Mouse (Mus musculus) liver, embryonic 15.5 days (tissue): ENCODE data around the gene Wnt5a. TPM values are rescaled to one million over a fixed set of nuclear protein-coding genes. Genes with fewer than 3 reads are reported as not detected.
A peak's percentile ranks its signal among the peaks of the same experiment; 100 is the strongest.

ENCODE experiments used
- ATAC-seq: fragments of 200-750 bp; cut with Nextera tagmentation; 2 replicates; pipeline ENCODE4 v1.8.0; 2017; ENCODE audit warnings: moderate number of reproducible peaks, mild to moderate bottlenecking, moderate library complexity; ENCODE audit not compliant: insufficient read depth
- H3K27ac ChIP-seq: fragments of 300-500 bp; sonication (generic); replicated peaks from 2 replicates; pipeline ENCODE4 v1.5.1; 2015; ENCODE audit warnings: mild to moderate bottlenecking, inconsistent platforms
- H3K27me3 ChIP-seq: fragments of 300-500 bp; sonication (generic); 2 replicates; pipeline ENCODE4 v1.6.1; 2015; ENCODE audit warnings: mild to moderate bottlenecking, inconsistent platforms
- H3K36me3 ChIP-seq: fragments of 300-500 bp; sonication (generic); replicated peaks from 2 replicates; pipeline ENCODE4 v1.6.1; 2015; ENCODE audit warnings: moderate library complexity, mild to moderate bottlenecking, inconsistent platforms
- H3K4me1 ChIP-seq: fragments of 300-500 bp; sonication (generic); replicated peaks from 2 replicates; pipeline ENCODE4 v1.6.1; 2015; ENCODE audit warnings: inconsistent platforms
- H3K4me2 ChIP-seq: fragments of 300-500 bp; sonication (generic); 2 replicates; pipeline ENCODE4 v1.6.1; 2015; ENCODE audit warnings: moderate library complexity, mild to moderate bottlenecking, inconsistent platforms
- H3K4me3 ChIP-seq: fragments of 300-500 bp; sonication (generic); replicated peaks from 2 replicates; pipeline ENCODE4 v1.5.1; 2015; ENCODE audit warnings: mild to moderate bottlenecking, inconsistent platforms
- H3K9ac ChIP-seq: fragments of 300-500 bp; sonication (generic); 2 replicates; pipeline ENCODE4 v1.6.1; 2015; ENCODE audit warnings: moderate library complexity, mild to moderate bottlenecking, inconsistent platforms
- H3K9me3 ChIP-seq: fragments of 300-500 bp; sonication (generic); replicated peaks from 2 replicates; pipeline ENCODE4 v1.6.1; 2016; ENCODE audit warnings: inconsistent platforms
- WGBS: fragments of 180-500 bp; shearing (Covaris S2); methylation state at CpG from one replicate; pipeline ENCODE4 v1.1.7; 2015; ENCODE audit warnings: mixed read lengths; ENCODE audit not compliant: insufficient replicate concordance; 5-methylcytosine and 5-hydroxymethylcytosine counted together
- polyA plus RNA-seq: library from polyadenylated mRNA; unstranded; fragments of >200 nt; fragmentation: Nextera tagmentation; extraction: Ambion mirVana; gene quantifications from 2 replicates; pipeline ENCODE4 v1.2.1, GENCODE M21; 2015

The Wnt5a gene
- polyA plus RNA-seq, 1 experiment from 2014 or later = 0.33 TPM

DNA sequence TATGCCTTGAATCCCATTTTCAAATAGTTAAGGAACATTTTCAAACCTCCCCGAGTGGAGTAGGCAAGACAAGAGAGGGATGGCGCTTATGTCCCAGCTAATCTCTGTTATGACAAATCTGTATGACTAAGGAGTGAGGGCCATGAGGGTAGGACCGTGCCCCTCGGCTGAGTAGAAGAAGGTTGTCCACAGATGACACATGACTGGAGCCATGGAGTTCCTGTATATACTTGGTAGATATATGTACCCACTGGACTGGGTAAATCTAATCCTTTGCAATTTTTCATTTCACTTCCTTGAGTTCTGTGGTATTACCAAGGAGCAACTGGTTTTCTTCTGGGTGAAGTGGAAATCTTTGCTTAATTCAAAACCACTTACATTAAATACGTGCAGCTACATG, 10.3 kb upstream of the Wnt5a start:
- Histone ChIP-seq H3K27me3 (no peaks in the 10 kb centered on the region), H3K9me3 (no peaks in the 10 kb centered on the region), H3K9ac (no peak overlapping the region), H3K27ac (no peak overlapping the region), H3K4me3 (no peak overlapping the region), H3K4me1 (no peaks in the 10 kb centered on the region), H3K4me2 (no peak overlapping the region), H3K36me3 (no peaks in the 10 kb centered on the region)
- WGBS = 64% methylated on average over 5 of the region's 5 CpGs
- ATAC-seq = no peak

- peaks cover 54% of the 10 kb centered on the region for H3K27me3 ChIP-seq
- no peaks in the 10 kb centered on the region for H3K36me3 ChIP-seq
- H3K4me3 ChIP-seq = no peak overlapping the region
- no peak overlapping the region for H3K9ac ChIP-seq
- WGBS = 43% methylated on average over 12 of the region's 12 CpGs
- no peak overlapping the region for H3K4me2 ChIP-seq
- no peaks in the 10 kb centered on the region; the same call in 1 of the 2 replicates for H3K4me1 ChIP-seq
- H3K27ac ChIP-seq = no peak overlapping the region
- H3K9me3 ChIP-seq = no peaks in the 10 kb centered on the region
- no peak for ATAC-seq
These were observed 3.2 kb upstream of the Wnt5a start for GRCm38 (mm10) chr14:28501216-28501878.

DNA sequence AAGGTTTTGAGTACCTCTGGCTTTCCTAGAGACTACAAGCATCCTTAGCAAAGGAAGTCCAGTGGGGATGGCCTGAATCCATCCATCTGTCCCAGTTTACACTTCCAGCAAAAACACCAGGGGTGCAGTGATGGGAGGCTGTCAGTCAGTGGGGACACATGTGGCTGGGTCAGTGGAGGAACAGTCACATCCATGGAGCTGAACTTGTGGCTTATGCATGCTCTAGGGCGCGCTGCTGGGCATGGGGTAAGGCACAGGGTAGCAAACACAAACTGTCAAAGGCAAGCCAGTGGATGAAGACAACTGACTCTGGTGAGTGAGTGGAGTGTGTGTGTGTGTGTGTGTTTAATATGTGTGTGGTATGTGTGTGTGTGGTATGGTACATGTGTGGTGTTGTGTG, 1.3 kb upstream of the Wnt5a start:
- no peak overlapping the region for H3K27ac ChIP-seq
- peaks cover 73% of the 10 kb centered on the region for H3K27me3 ChIP-seq
- H3K9me3 ChIP-seq = no peaks in the 10 kb centered on the region
- 52% methylated on average over 2 of the region's 2 CpGs for WGBS
- no peak for ATAC-seq
- no peak overlapping the region for H3K4me2 ChIP-seq
- H3K36me3 ChIP-seq = no peaks in the 10 kb centered on the region
- no peak overlapping the region for H3K9ac ChIP-seq
- no peak overlapping the region for H3K4me3 ChIP-seq
- H3K4me1 ChIP-seq = no peaks in the 10 kb centered on the region; the same call in 1 of the 2 replicates

DNA sequence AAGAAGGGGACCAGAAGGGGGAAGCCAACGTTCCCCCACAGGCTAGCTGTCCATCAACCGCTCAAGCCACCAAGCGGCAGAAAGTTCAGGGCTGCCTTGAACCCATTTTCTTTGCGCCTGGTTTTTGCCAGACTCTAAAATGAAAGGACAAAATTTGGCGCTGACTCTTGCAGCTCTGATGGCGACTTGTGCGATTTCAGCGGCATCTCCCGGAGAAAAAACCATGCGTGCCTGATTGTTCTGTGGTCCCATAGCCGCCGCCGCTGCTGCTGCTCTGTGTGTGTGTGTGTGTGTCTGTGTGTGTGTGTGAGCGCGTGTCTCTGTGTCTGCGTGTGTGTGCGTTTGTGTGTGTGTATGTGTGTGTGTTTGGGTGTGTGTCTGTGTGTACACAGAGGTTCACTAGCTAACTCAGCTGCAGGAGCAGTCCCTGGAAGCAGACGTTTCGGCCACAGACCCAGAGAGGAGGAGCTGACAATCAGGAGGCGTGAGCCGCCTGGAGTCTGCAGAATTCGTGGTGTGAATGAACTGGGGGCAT, 568 bp downstream of the Wnt5a start:
- Histone ChIP-seq H3K27ac (no peak overlapping the region), H3K9me3 (no peaks in the 10 kb centered on the region), H3K36me3 (no peaks in the 10 kb centered on the region), H3K4me1 (no peaks in the 10 kb centered on the region; the same call in 1 of the 2 replicates), H3K4me3 (peak overlapping the region; percentile 44), H3K4me2 (peak overlapping the region; percentile 61), H3K27me3 (peaks cover 91% of the 10 kb centered on the region), H3K9ac (no peak overlapping the region)
- WGBS = under 1% methylated on average over 22 of the region's 22 CpGs
- no peak for ATAC-seq

- WGBS = under 1% methylated on average over 62 of the region's 62 CpGs
- Histone ChIP-seq H3K4me1 (no peaks in the 10 kb centered on the region; the same call in 1 of the 2 replicates), H3K9me3 (no peaks in the 10 kb centered on the region)
These were observed 1.2 kb downstream of the Wnt5a start for GRCm38 (mm10) chr14:28505586-28506375.

DNA sequence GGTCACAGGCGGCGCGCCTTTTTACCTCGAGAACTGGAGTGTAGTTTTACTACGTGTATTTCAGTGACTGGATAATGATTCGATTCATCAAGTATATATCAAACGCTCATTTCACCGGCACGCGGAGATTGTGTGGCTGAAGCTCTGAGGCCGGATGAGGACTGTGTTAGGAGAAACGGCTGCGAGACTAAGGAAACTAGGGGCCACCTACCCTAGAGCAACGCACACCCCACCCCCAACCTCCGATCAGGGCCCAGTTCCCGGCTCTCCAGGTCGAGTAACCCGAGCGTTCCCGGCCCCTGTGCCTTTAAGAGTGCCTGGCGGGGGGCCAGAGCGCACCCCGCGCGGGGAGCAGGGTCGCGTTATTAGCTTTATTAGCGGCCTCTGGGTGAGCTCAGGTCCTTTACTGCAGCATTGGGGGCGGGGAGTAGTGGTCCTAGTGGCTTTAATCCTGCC, 1.9 kb downstream of the Wnt5a start:
- H3K4me3 ChIP-seq = peak overlapping the region; percentile 44
- WGBS = 1% methylated on average over 29 of the region's 29 CpGs
- H3K27me3 ChIP-seq = peaks cover 99% of the 10 kb centered on the region
- H3K9ac ChIP-seq = no peak overlapping the region
- H3K36me3 ChIP-seq = no peaks in the 10 kb centered on the region
- H3K9me3 ChIP-seq = no peaks in the 10 kb centered on the region
- ATAC-seq = no peak
- no peaks in the 10 kb centered on the region; the same call in 1 of the 2 replicates for H3K4me1 ChIP-seq
- H3K4me2 ChIP-seq = peak overlapping the region; percentile 61
- no peak overlapping the region for H3K27ac ChIP-seq

More at GRCm38 (mm10) chr14:28505586-28506375, 1.2 kb downstream of the Wnt5a start:
- peak overlapping the region; percentile 44 for H3K4me3 ChIP-seq
- no peak overlapping the region for H3K9ac ChIP-seq
- no peaks in the 10 kb centered on the region for H3K36me3 ChIP-seq
- ATAC-seq = no peak
- peak overlapping the region; percentile 61 for H3K4me2 ChIP-seq
- no peak overlapping the region for H3K27ac ChIP-seq
- peaks cover 94% of the 10 kb centered on the region for H3K27me3 ChIP-seq

GRCm38 (mm10) chr14:28507011-28507410, 2.5 kb downstream of the Wnt5a start:
- Histone ChIP-seq H3K36me3 (no peaks in the 10 kb centered on the region), H3K4me2 (peak overlapping the region; percentile 61), H3K4me3 (peak overlapping the region; percentile 44; the same call in 1 of the 2 replicates), H3K27me3 (peaks cover 99% of the 10 kb centered on the region), H3K9ac (no peak overlapping the region), H3K27ac (no peak overlapping the region), H3K9me3 (no peaks in the 10 kb centered on the region), H3K4me1 (no peaks in the 10 kb centered on the region; the same call in 1 of the 2 replicates)
- ATAC-seq = no peak
- WGBS = 2% methylated on average over 15 of the region's 15 CpGs

DNA sequence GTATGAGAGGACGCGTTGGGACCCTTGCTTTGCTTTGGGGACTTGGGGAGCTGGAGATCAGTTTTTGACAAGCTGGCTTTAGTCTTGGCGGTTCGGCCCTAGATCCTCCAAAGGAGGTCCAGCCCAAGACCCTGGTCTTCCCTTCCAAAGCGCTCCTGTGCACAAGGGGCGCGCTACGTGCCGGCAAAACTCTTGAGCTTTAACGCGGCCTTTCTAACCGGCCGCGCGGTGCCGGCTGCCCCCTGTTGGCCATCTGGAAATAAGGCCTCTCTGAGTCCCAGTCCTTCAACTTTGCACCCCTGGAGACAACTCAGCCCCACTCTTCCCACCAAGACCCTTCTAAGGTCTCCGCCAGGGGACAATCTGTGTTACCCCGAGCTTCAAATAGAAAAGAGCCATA, 2.9 kb downstream of the Wnt5a start:
- H3K27me3 ChIP-seq = peaks cover 100% of the 10 kb centered on the region
- no peaks in the 10 kb centered on the region for H3K9me3 ChIP-seq
- H3K4me1 ChIP-seq = no peaks in the 10 kb centered on the region; the same call in 1 of the 2 replicates
- H3K9ac ChIP-seq = no peak overlapping the region
- no peaks in the 10 kb centered on the region for H3K36me3 ChIP-seq
- ATAC-seq = no peak
- H3K27ac ChIP-seq = no peak overlapping the region
- H3K4me2 ChIP-seq = peak overlapping the region; percentile 61
- under 1% methylated on average over 18 of the region's 18 CpGs for WGBS
- H3K4me3 ChIP-seq = no peak overlapping the region

GRCm38 (mm10) chr14:28508288-28509258, 4.0 kb downstream of the Wnt5a start:
- Histone ChIP-seq H3K36me3 (no peaks in the 10 kb centered on the region), H3K4me1 (no peaks in the 10 kb centered on the region; the same call in 1 of the 2 replicates), H3K27ac (no peak overlapping the region), H3K4me3 (no peak overlapping the region), H3K4me2 (no peak overlapping the region), H3K9me3 (no peaks in the 10 kb centered on the region), H3K27me3 (peaks cover 99% of the 10 kb centered on the region), H3K9ac (no peak overlapping the region)
- no peak for ATAC-seq
- 11% methylated on average over 27 of the region's 27 CpGs for WGBS
